Mouse (Mus musculus) hindbrain, embryonic 12.5 days (tissue): ENCODE data around the gene Fkbp7. TPM values are rescaled to one million over a fixed set of nuclear protein-coding genes. Genes with fewer than 3 reads are reported as not detected.
A peak's percentile ranks its signal among the peaks of the same experiment; 100 is the strongest.

Source experiments
- ATAC-seq: fragments of 200-750 bp; cut with Nextera tagmentation; 2 replicates; pipeline ENCODE4 v1.8.0; 2017; ENCODE audit warnings: moderate TSS enrichment; ENCODE audit not compliant: low FRiP score
- H3K27ac ChIP-seq: fragments of 300-500 bp; sonication (generic); 2 replicates; pipeline ENCODE4 v1.5.1; 2016; ENCODE audit warnings: mild to moderate bottlenecking
- H3K27me3 ChIP-seq: fragments of 300-500 bp; sonication (generic); 2 replicates; pipeline ENCODE4 v1.6.1; 2016; ENCODE audit warnings: mild to moderate bottlenecking
- H3K36me3 ChIP-seq: fragments of 300-500 bp; sonication (generic); 2 replicates; pipeline ENCODE4 v1.6.1; 2016; ENCODE audit warnings: mild to moderate bottlenecking
- H3K4me1 ChIP-seq: fragments of 300-500 bp; sonication (generic); 2 replicates; pipeline ENCODE4 v1.6.1; 2016
- H3K4me2 ChIP-seq: fragments of 300-500 bp; sonication (generic); replicated peaks from 2 replicates; pipeline ENCODE4 v1.6.1; 2016; ENCODE audit warnings: mild to moderate bottlenecking
- H3K4me3 ChIP-seq: fragments of 300-500 bp; sonication (generic); 2 replicates; pipeline ENCODE4 v1.5.1; 2016; ENCODE audit warnings: mild to moderate bottlenecking
- H3K9ac ChIP-seq: fragments of 300-500 bp; sonication (generic); 2 replicates; pipeline ENCODE4 v1.6.1; 2016; ENCODE audit warnings: mild to moderate bottlenecking, moderate library complexity
- H3K9me3 ChIP-seq: fragments of 300-500 bp; sonication (generic); replicated peaks from 2 replicates; pipeline ENCODE4 v1.6.1; 2016; ENCODE audit warnings: mild to moderate bottlenecking
- WGBS: fragments of 180-500 bp; shearing (Covaris S2); methylation state at CpG from one replicate; pipeline ENCODE4 v1.1.7; 2016; 5-methylcytosine and 5-hydroxymethylcytosine counted together
- polyA plus RNA-seq: library from polyadenylated mRNA; unstranded; fragments of >200 nt; fragmentation: Nextera tagmentation; extraction: Ambion mirVana; gene quantifications from 2 replicates; pipeline ENCODE4 v1.2.1, GENCODE M21; 2016

Fkbp7 gene
- polyA plus RNA-seq, 1 experiment from 2014 or later: 32.6 TPM

DNA sequence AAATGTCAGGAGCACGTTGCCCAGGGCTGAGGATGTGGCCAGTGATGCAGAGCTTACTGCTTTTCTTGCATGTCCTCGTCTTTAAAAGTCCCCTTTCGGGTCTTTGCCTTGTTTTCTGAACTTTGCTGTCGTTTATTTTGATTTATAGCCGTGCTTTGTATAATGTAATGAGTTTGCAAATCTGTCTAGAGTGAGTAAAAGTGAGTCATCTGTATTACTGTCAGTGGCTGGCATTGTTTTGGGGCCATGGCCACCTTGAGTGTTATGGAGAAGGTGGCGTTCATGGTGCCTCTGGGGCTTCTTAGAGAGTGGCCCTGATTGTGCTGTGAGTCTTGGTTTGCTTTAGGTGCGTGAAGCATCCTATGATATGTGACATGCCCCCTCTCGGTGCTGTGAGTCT lies 9.4 kb upstream of the Fkbp7 start:
- ATAC-seq: no peak
- H3K9me3 ChIP-seq: no peaks in the 10 kb centered on the region
- no peak overlapping the region for H3K9ac ChIP-seq
- H3K36me3 ChIP-seq: peaks cover 46% of the 10 kb centered on the region
- no peaks in the 10 kb centered on the region for H3K27me3 ChIP-seq
- no peak overlapping the region for H3K4me2 ChIP-seq
- H3K4me1 ChIP-seq: no peaks in the 10 kb centered on the region
- no peak overlapping the region for H3K27ac ChIP-seq
- WGBS: 85% methylated on average over 8 of the region's 8 CpGs
- H3K4me3 ChIP-seq: no peak overlapping the region

DNA sequence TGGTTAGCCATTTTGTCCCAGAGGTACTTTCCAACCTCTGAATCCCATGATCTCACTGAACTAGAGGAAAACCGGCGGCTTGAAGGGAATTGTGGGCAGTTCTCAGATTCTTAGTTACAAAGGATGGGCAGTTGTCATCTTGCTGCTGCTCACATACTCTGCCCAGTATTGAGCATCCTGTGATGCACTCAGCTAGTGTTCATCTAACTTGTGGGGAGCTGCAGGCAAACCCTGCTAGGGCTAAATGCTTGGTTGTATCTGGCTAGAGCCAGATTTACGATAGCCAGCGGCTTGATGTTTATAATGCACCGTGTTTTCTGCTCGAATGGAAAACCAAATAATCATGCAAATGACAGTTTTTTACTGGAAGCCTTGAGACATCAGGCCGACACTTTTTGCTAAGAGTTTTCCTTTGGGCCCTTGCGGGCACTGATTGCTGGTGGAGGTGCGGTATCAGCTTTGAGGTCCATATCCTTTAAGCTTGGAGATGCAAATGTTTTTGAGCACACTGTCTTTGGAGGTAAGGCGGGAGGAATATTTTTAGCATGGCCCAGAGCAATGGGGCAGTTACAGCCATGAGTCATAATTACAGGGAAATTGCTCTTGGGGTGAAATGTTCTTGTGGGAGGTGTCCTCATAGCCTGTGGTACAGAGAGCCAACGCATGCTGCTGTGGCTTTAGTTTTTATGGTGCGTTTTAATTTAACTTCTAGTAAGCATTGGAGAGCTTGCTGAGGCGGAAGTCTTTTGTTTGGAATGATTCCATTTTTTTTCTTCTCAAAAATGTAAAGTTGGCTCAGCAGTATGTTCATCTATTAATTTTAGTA lies 3.7 kb upstream of the Fkbp7 start:
- WGBS: 64% methylated on average over 13 of the region's 13 CpGs
- Histone ChIP-seq H3K36me3 (0 out of 2 replicates have a peak, but pooled peaks cover 6% of the 10 kb centered on the region), H3K27ac (no peak overlapping the region), H3K4me3 (peak overlapping the region; percentile 67), H3K4me1 (peaks cover 18% of the 10 kb centered on the region), H3K4me2 (peak overlapping the region; percentile 56), H3K27me3 (no peaks in the 10 kb centered on the region), H3K9me3 (no peaks in the 10 kb centered on the region), H3K9ac (peak overlapping the region; percentile 38; the same call in 1 of the 2 replicates)
- no peak for ATAC-seq

GRCm38 (mm10) chr2:76675949-76676348 lies 3.0 kb upstream of the Fkbp7 start:
- Histone ChIP-seq H3K4me3 (peak overlapping the region; percentile 67), H3K4me1 (peaks cover 18% of the 10 kb centered on the region), H3K9me3 (no peaks in the 10 kb centered on the region), H3K4me2 (peak overlapping the region; percentile 56), H3K36me3 (0 out of 2 replicates have a peak, but pooled peaks cover 6% of the 10 kb centered on the region), H3K27ac (no peak overlapping the region), H3K9ac (peak overlapping the region; percentile 92; the same call in 1 of the 2 replicates), H3K27me3 (no peaks in the 10 kb centered on the region)
- ATAC-seq: no peak
- 10% methylated on average over 4 of the region's 4 CpGs for WGBS

DNA sequence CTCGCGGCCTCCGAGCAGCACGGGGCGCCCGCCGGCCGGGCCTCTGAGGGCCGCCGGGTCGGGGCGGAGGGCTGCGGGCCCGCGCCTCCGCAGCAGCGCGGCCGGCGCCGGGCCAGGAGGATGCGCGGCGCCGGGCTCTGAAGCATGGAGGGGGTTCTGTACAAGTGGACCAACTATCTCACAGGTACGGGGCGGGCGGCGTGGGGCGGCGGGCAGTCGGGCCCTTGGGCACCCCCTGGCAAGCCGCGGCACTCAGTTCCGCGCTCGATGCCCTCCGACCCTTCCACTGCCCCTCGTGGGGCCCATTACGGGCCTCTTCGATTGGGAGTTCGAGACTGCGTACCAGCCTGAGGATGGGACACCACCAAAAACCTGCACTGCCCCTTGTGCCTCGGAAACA lies 2.5 kb upstream of the Fkbp7 start:
- H3K4me3 ChIP-seq: peak overlapping the region; percentile 67
- peak overlapping the region; percentile 92 for H3K9ac ChIP-seq
- 0 out of 2 replicates have a peak, but pooled peaks cover 4% of the 10 kb centered on the region for H3K36me3 ChIP-seq
- no peaks in the 10 kb centered on the region for H3K27me3 ChIP-seq
- WGBS: under 1% methylated on average over 44 of the region's 44 CpGs
- peaks cover 18% of the 10 kb centered on the region for H3K4me1 ChIP-seq
- no peaks in the 10 kb centered on the region for H3K9me3 ChIP-seq
- H3K27ac ChIP-seq: peak overlapping the region; percentile 87
- peak; percentile 66 for ATAC-seq
- H3K4me2 ChIP-seq: peak overlapping the region; percentile 56

GRCm38 (mm10) chr2:76674725-76675427 lies 2.0 kb upstream of the Fkbp7 start, which contains the start of gene Plekha3:
TSS of gene Plekha3 (plus strand) at chr2:76675281.
- WGBS: 4% methylated on average over 50 of the region's 52 CpGs
- H3K36me3 ChIP-seq: no peaks in the 10 kb centered on the region
- H3K4me2 ChIP-seq: peak within 1 kb of the TSS; percentile 56
- H3K9ac ChIP-seq: peak within 1 kb of the TSS; percentile 92
- peak within 1 kb of the TSS; percentile 87 for H3K27ac ChIP-seq
- peak within 1 kb of the TSS; percentile 67 for H3K4me3 ChIP-seq
- no peaks in the 10 kb centered on the region for H3K27me3 ChIP-seq
- peaks cover 18% of the 10 kb centered on the region for H3K4me1 ChIP-seq
- ATAC-seq: peak; percentile 78
- no peaks in the 10 kb centered on the region for H3K9me3 ChIP-seq

- peak overlapping the region; percentile 64 for H3K27ac ChIP-seq
- 38% methylated on average over 7 of the region's 7 CpGs for WGBS
- H3K36me3 ChIP-seq: no peaks in the 10 kb centered on the region
- peak overlapping the region; percentile 42 for H3K4me3 ChIP-seq
- H3K4me2 ChIP-seq: peak overlapping the region; percentile 59
- H3K9ac ChIP-seq: no peak overlapping the region
- no peaks in the 10 kb centered on the region for H3K9me3 ChIP-seq
- ATAC-seq: no peak; the same call in 1 of the 2 replicates
- H3K4me1 ChIP-seq: peaks cover 18% of the 10 kb centered on the region
- H3K27me3 ChIP-seq: no peaks in the 10 kb centered on the region
Measured at GRCm38 (mm10) chr2:76673472-76674081, 661 bp upstream of the Fkbp7 start.

GRCm38 (mm10) chr2:76672134-76672745 lies 676 bp downstream of the Fkbp7 start:
- peak overlapping the region; percentile 64; the same call in 1 of the 2 replicates for H3K27ac ChIP-seq
- H3K9me3 ChIP-seq: no peaks in the 10 kb centered on the region
- H3K9ac ChIP-seq: peak overlapping the region; percentile 57
- peak overlapping the region; percentile 42 for H3K4me3 ChIP-seq
- ATAC-seq: no peak
- H3K36me3 ChIP-seq: 0 out of 2 replicates have a peak, but pooled peaks cover under 1% of the 10 kb centered on the region
- WGBS: 43% methylated on average over 9 of the region's 9 CpGs
- peak overlapping the region; percentile 59 for H3K4me2 ChIP-seq
- no peaks in the 10 kb centered on the region for H3K27me3 ChIP-seq
- peaks cover 18% of the 10 kb centered on the region for H3K4me1 ChIP-seq

DNA sequence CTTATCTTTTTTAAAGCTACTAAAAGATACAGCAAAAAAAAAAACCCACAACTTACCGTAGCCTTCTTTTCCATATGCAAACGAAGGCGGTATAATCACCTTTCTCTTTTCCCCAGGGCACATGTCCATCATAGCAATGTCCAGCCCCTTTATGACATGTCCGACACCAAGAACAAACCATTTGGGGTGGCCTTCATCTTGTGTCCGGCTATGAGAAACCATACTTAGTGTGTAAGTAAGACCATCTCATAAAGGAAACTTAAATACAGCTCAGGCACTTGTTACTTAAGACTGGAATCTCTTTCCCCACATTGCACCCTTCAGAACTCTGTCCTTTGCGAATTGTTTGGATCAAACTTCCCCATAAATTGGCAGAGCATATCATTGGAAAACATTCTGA lies 1.3 kb downstream of the Fkbp7 start:
- 85% methylated on average over 6 of the region's 6 CpGs for WGBS
- ATAC-seq: no peak
- no peak overlapping the region for H3K27ac ChIP-seq
- H3K4me1 ChIP-seq: peaks cover 15% of the 10 kb centered on the region
- H3K4me2 ChIP-seq: peak overlapping the region; percentile 59
- H3K36me3 ChIP-seq: 0 out of 2 replicates have a peak, but pooled peaks cover 2% of the 10 kb centered on the region
- peak overlapping the region; percentile 57; the same call in 1 of the 2 replicates for H3K9ac ChIP-seq
- no peaks in the 10 kb centered on the region for H3K9me3 ChIP-seq
- peak overlapping the region; percentile 42 for H3K4me3 ChIP-seq
- no peaks in the 10 kb centered on the region for H3K27me3 ChIP-seq

GRCm38 (mm10) chr2:76667200-76667599 lies 5.7 kb downstream of the Fkbp7 start:
- no peak for ATAC-seq
- WGBS: 83% methylated on average over 5 of the region's 5 CpGs
- no peak overlapping the region for H3K4me2 ChIP-seq
- H3K9ac ChIP-seq: no peak overlapping the region
- peaks cover 26% of the 10 kb centered on the region for H3K36me3 ChIP-seq
- H3K4me1 ChIP-seq: peaks cover 5% of the 10 kb centered on the region
- H3K27me3 ChIP-seq: no peaks in the 10 kb centered on the region
- H3K4me3 ChIP-seq: no peak overlapping the region
- H3K27ac ChIP-seq: no peak overlapping the region
- no peaks in the 10 kb centered on the region for H3K9me3 ChIP-seq

GRCm38 (mm10) chr2:76665531-76665930 lies 7.4 kb downstream of the Fkbp7 start:
- no peaks in the 10 kb centered on the region for H3K27me3 ChIP-seq
- no peak for ATAC-seq
- H3K4me1 ChIP-seq: no peaks in the 10 kb centered on the region
- H3K4me2 ChIP-seq: no peak overlapping the region
- no peak overlapping the region for H3K9ac ChIP-seq
- 94% methylated on average over 7 of the region's 7 CpGs for WGBS
- H3K9me3 ChIP-seq: no peaks in the 10 kb centered on the region
- H3K36me3 ChIP-seq: peaks cover 33% of the 10 kb centered on the region
- no peak overlapping the region for H3K27ac ChIP-seq
- no peak overlapping the region for H3K4me3 ChIP-seq

- Histone ChIP-seq H3K4me2 (no peak overlapping the region), H3K9me3 (no peaks in the 10 kb centered on the region), H3K36me3 (peaks cover 20% of the 10 kb centered on the region), H3K27me3 (no peaks in the 10 kb centered on the region), H3K9ac (no peak overlapping the region), H3K4me1 (no peaks in the 10 kb centered on the region), H3K4me3 (no peak overlapping the region), H3K27ac (no peak overlapping the region)
- WGBS: 59% methylated on average over 6 of the region's 8 CpGs
- no peak for ATAC-seq
Measured at GRCm38 (mm10) chr2:76659419-76659818, 13.5 kb downstream of the Fkbp7 start.
